Mouse (Mus musculus) kidney, embryonic 15.5 days (tissue): ENCODE results near the gene Lamb2. TPM values are rescaled to one million over a fixed set of nuclear protein-coding genes. Genes with fewer than 3 reads are reported as not detected.

Source experiments
- ATAC-seq: fragments of 200-750 bp; cut with Nextera tagmentation; replicated peaks from 2 replicates; pipeline ENCODE4 v1.8.0; 2017; ENCODE audit warnings: moderate TSS enrichment; ENCODE audit not compliant: low FRiP score
- H3K27ac ChIP-seq: fragments of 300-500 bp; sonication (generic); 2 replicates; pipeline ENCODE4 v1.5.1; 2015; ENCODE audit warnings: mild to moderate bottlenecking, inconsistent platforms
- H3K27me3 ChIP-seq: fragments of 300-500 bp; sonication (generic); 2 replicates; pipeline ENCODE4 v1.6.1; 2015; ENCODE audit warnings: inconsistent platforms
- H3K36me3 ChIP-seq: fragments of 300-500 bp; sonication (generic); 2 replicates; pipeline ENCODE4 v1.6.1; 2015; ENCODE audit warnings: inconsistent platforms
- H3K4me1 ChIP-seq: fragments of 300-500 bp; sonication (generic); 2 replicates; pipeline ENCODE4 v1.6.1; 2015; ENCODE audit warnings: inconsistent platforms
- H3K4me2 ChIP-seq: fragments of 300-500 bp; sonication (generic); 2 replicates; pipeline ENCODE4 v1.6.1; 2015; ENCODE audit warnings: moderate library complexity, mild to moderate bottlenecking, inconsistent platforms
- H3K4me3 ChIP-seq: fragments of 300-500 bp; sonication (generic); replicated peaks from 2 replicates; pipeline ENCODE4 v1.5.1; 2015; ENCODE audit warnings: mild to moderate bottlenecking, inconsistent platforms
- H3K9ac ChIP-seq: fragments of 300-500 bp; sonication (generic); 2 replicates; pipeline ENCODE4 v1.6.1; 2015; ENCODE audit warnings: mild to moderate bottlenecking, inconsistent platforms
- H3K9me3 ChIP-seq: fragments of 300-500 bp; sonication (generic); replicated peaks from 2 replicates; pipeline ENCODE4 v1.6.1; 2016; ENCODE audit warnings: inconsistent platforms
- WGBS: fragments of 180-500 bp; shearing (Covaris S2); methylation state at CpG from one replicate; pipeline ENCODE4 v1.1.7; 2015; ENCODE audit warnings: mixed read lengths; 5-methylcytosine and 5-hydroxymethylcytosine counted together
- polyA plus RNA-seq: library from polyadenylated mRNA; unstranded; fragments of >200 nt; fragmentation: Nextera tagmentation; extraction: Ambion mirVana; gene quantifications from 2 replicates; pipeline ENCODE4 v1.2.1, GENCODE M21; 2015

Gene Lamb2
- polyA plus RNA-seq, 1 experiment from 2014 or later = 56.6 TPM

- Histone ChIP-seq H3K27ac (no peak overlapping the region), H3K27me3 (no peaks in the 10 kb centered on the region), H3K9ac (no peak overlapping the region), H3K4me1 (no peaks in the 10 kb centered on the region), H3K4me2 (no peak overlapping the region), H3K36me3 (peaks cover 94% of the 10 kb centered on the region), H3K4me3 (no peak overlapping the region), H3K9me3 (no peaks in the 10 kb centered on the region)
- 96% methylated on average over 7 of the region's 7 CpGs for WGBS
- ATAC-seq = no peak
Measured at GRCm38 (mm10) chr9:108499231-108499630, 19.7 kb downstream of the Lamb2 start.

GRCm38 (mm10) chr9:108499943-108500342 is 20.4 kb downstream of the Lamb2 start:
- peaks cover 87% of the 10 kb centered on the region for H3K36me3 ChIP-seq
- H3K4me1 ChIP-seq = no peaks in the 10 kb centered on the region
- H3K27me3 ChIP-seq = no peaks in the 10 kb centered on the region
- no peaks in the 10 kb centered on the region for H3K9me3 ChIP-seq
- no peak overlapping the region for H3K4me2 ChIP-seq
- WGBS = 96% methylated on average over 15 of the region's 15 CpGs
- no peak overlapping the region for H3K4me3 ChIP-seq
- H3K27ac ChIP-seq = no peak overlapping the region
- H3K9ac ChIP-seq = no peak overlapping the region
- no peak for ATAC-seq

GRCm38 (mm10) chr9:108506901-108507300 is 27.4 kb downstream of the Lamb2 start:
- Histone ChIP-seq H3K4me2 (peak overlapping the region; percentile 73), H3K4me1 (peaks cover 16% of the 10 kb centered on the region), H3K27ac (peak overlapping the region; percentile 91), H3K36me3 (peaks cover 47% of the 10 kb centered on the region), H3K9ac (peak overlapping the region; percentile 68; the same call in 1 of the 2 replicates), H3K4me3 (peak overlapping the region; percentile 76), H3K9me3 (no peaks in the 10 kb centered on the region), H3K27me3 (no peaks in the 10 kb centered on the region)
- WGBS = 86% methylated on average over 7 of the region's 7 CpGs
- no peak for ATAC-seq

GRCm38 (mm10) chr9:108507619-108508434 is 28.3 kb downstream of the Lamb2 start, which contains the start of gene Qars:
Gene Qars, plus strand, starts transcription at chr9:108507706.
- WGBS = under 1% methylated on average over 37 of the region's 37 CpGs
- peak; percentile 98 for ATAC-seq
- Histone ChIP-seq H3K9ac (peak within 1 kb of the TSS; percentile 68), H3K9me3 (no peaks in the 10 kb centered on the region), H3K27me3 (no peaks in the 10 kb centered on the region), H3K36me3 (peaks cover 47% of the 10 kb centered on the region), H3K4me2 (peak within 1 kb of the TSS; percentile 73), H3K27ac (peak within 1 kb of the TSS; percentile 91), H3K4me3 (peak within 1 kb of the TSS; percentile 76), H3K4me1 (peaks cover 16% of the 10 kb centered on the region)

GRCm38 (mm10) chr9:108508776-108509175 is 29.2 kb downstream of the Lamb2 start:
- 89% methylated on average over 7 of the region's 7 CpGs for WGBS
- no peak for ATAC-seq
- H3K9me3 ChIP-seq = no peaks in the 10 kb centered on the region
- no peaks in the 10 kb centered on the region for H3K27me3 ChIP-seq
- H3K9ac ChIP-seq = peak overlapping the region; percentile 68
- H3K36me3 ChIP-seq = peaks cover 49% of the 10 kb centered on the region
- peak overlapping the region; percentile 76 for H3K4me3 ChIP-seq
- H3K4me1 ChIP-seq = peaks cover 16% of the 10 kb centered on the region
- peak overlapping the region; percentile 73 for H3K4me2 ChIP-seq
- H3K27ac ChIP-seq = no peak overlapping the region

GRCm38 (mm10) chr9:108516380-108517251 is 37.1 kb downstream of the Lamb2 start, which contains the start of gene Qrich1:
Gene Qrich1, plus strand, starts transcription at chr9:108516806.
- Histone ChIP-seq H3K4me1 (peaks cover 24% of the 10 kb centered on the region), H3K36me3 (peaks cover 50% of the 10 kb centered on the region), H3K4me2 (peak within 1 kb of the TSS; percentile 85), H3K27ac (peak within 1 kb of the TSS; percentile 99), H3K9ac (peak within 1 kb of the TSS; percentile 96), H3K4me3 (peak within 1 kb of the TSS; percentile 99), H3K27me3 (no peaks in the 10 kb centered on the region), H3K9me3 (no peaks in the 10 kb centered on the region)
- 1% methylated on average over 55 of the region's 55 CpGs for WGBS
- ATAC-seq = peak; percentile 95

- peak; percentile 80 for ATAC-seq
- Histone ChIP-seq H3K27ac (peak overlapping the region; percentile 99), H3K4me2 (peak overlapping the region; percentile 85), H3K9ac (peak overlapping the region; percentile 96), H3K4me3 (peak overlapping the region; percentile 99), H3K4me1 (peaks cover 24% of the 10 kb centered on the region), H3K9me3 (no peaks in the 10 kb centered on the region), H3K27me3 (no peaks in the 10 kb centered on the region), H3K36me3 (peaks cover 42% of the 10 kb centered on the region)
- WGBS = under 1% methylated on average over 71 of the region's 95 CpGs
Measured at GRCm38 (mm10) chr9:108517253-108517930, 37.9 kb downstream of the Lamb2 start.

- ATAC-seq = no peak; the same call in none of the 2 replicates
- WGBS = 0% methylated on average over 13 of the region's 13 CpGs
- peak overlapping the region; percentile 96 for H3K9ac ChIP-seq
Measured at GRCm38 (mm10) chr9:108517931-108518332, 38.4 kb downstream of the Lamb2 start.

GRCm38 (mm10) chr9:108521604-108522003 is 42.1 kb downstream of the Lamb2 start:
- Histone ChIP-seq H3K4me3 (no peak overlapping the region), H3K27me3 (no peaks in the 10 kb centered on the region), H3K4me2 (no peak overlapping the region), H3K36me3 (peaks cover 28% of the 10 kb centered on the region), H3K4me1 (peaks cover 17% of the 10 kb centered on the region), H3K9ac (no peak overlapping the region), H3K9me3 (no peaks in the 10 kb centered on the region), H3K27ac (no peak overlapping the region)
- no peak for ATAC-seq
- whole genome bisulfite sequencing = 79% methylated on average over 2 of the region's 2 CpGs

More at GRCm38 (mm10) chr9:108517931-108518332, 38.4 kb downstream of the Lamb2 start:
- peaks cover 37% of the 10 kb centered on the region for H3K36me3 ChIP-seq
- peak overlapping the region; percentile 70 for H3K4me2 ChIP-seq
- H3K4me1 ChIP-seq = peaks cover 24% of the 10 kb centered on the region
- H3K27me3 ChIP-seq = no peaks in the 10 kb centered on the region
- H3K27ac ChIP-seq = peak overlapping the region; percentile 99
- peak overlapping the region; percentile 99 for H3K4me3 ChIP-seq
- H3K9me3 ChIP-seq = no peaks in the 10 kb centered on the region

- H3K27ac ChIP-seq = no peak overlapping the region
- H3K9ac ChIP-seq = no peak overlapping the region
- no peaks in the 10 kb centered on the region for H3K9me3 ChIP-seq
- 96% methylated on average over 4 of the region's 4 CpGs for WGBS
- H3K4me3 ChIP-seq = no peak overlapping the region
- H3K4me1 ChIP-seq = peaks cover 17% of the 10 kb centered on the region
- ATAC-seq = no peak
- H3K27me3 ChIP-seq = no peaks in the 10 kb centered on the region
- peaks cover 38% of the 10 kb centered on the region for H3K36me3 ChIP-seq
- H3K4me2 ChIP-seq = no peak overlapping the region
Measured at GRCm38 (mm10) chr9:108523341-108523740, 43.8 kb downstream of the Lamb2 start.

GRCm38 (mm10) chr9:108525400-108525799 is 45.9 kb downstream of the Lamb2 start:
- Histone ChIP-seq H3K4me2 (no peak overlapping the region), H3K36me3 (peaks cover 51% of the 10 kb centered on the region), H3K9ac (no peak overlapping the region), H3K27ac (no peak overlapping the region), H3K9me3 (no peaks in the 10 kb centered on the region), H3K27me3 (no peaks in the 10 kb centered on the region), H3K4me3 (no peak overlapping the region), H3K4me1 (0 out of 2 replicates have a peak, but pooled peaks cover 4% of the 10 kb centered on the region)
- no peak for ATAC-seq
- 80% methylated on average over 3 of the region's 3 CpGs for WGBS
